Mouse (Mus musculus): ENCODE measurements around the gene 4931428F04Rik. TPM values are rescaled to one million over a fixed set of nuclear protein-coding genes. Genes with fewer than 3 reads are reported as not detected.

4931428F04Rik gene
- polyA plus RNA-seq (2015; fragmentation: Nextera tagmentation; extraction: Ambion mirVana) = 3.2 and 4.2 TPM in 2 replicates

GRCm38 (mm10) chr8:105289805-105290460 is at the start of gene 4931428F04Rik:
4931428F04Rik (minus strand) TSS chr8:105289864.
- peak; percentile 62 for DNase-seq (ENCODE audit: low spot score)

DNA sequence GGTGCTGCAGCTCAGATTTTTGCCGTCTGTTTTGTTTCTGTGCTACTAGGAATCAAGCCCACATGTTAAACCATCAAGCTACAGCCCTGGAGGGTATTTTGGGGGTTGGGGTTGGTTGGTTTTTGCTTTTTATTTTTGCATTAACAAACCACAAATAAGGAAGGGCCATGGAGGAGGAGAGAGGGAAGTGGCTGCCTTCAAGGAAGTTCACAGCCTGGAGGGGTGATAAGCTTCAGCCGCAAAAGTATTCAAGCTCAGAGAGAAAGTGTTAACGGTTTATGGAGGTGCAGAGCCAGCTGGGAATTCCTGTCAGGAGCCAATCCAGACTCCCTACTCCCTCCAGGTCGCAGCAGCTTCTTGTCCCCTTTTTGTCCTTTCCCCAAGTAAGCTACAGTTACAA is 49.3 kb upstream of the 4931428F04Rik start:
- no peak for DNase-seq (ENCODE audit: low spot score)

- DNase-seq (ENCODE audit: low spot score) = no peak
Observed at GRCm38 (mm10) chr8:105336373-105337130, 46.9 kb upstream of the 4931428F04Rik start.

DNA sequence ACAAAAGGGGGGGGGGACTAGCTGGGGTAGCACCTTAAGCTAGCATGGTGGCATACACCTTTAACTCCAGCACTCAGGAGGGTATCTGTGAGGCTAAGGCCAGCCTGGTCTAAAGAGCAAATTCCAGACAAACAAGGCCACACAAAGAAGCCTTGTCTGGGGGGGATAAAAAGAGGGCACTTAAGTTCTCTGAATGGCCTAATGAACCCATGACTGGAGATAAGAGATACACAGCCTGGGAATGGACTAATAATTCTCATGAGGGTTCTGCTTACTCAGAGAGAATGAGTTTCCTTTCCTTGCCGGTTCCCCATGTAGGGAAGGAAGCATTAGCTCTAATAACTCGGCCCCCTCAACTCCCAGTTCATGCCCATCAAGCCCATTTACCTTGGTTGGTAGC is 42.9 kb upstream of the 4931428F04Rik start:
- no peak for DNase-seq (ENCODE audit: low spot score)

- no peak for DNase-seq (ENCODE audit: low spot score)
Observed at GRCm38 (mm10) chr8:105331931-105332330, 42.3 kb upstream of the 4931428F04Rik start.

DNA sequence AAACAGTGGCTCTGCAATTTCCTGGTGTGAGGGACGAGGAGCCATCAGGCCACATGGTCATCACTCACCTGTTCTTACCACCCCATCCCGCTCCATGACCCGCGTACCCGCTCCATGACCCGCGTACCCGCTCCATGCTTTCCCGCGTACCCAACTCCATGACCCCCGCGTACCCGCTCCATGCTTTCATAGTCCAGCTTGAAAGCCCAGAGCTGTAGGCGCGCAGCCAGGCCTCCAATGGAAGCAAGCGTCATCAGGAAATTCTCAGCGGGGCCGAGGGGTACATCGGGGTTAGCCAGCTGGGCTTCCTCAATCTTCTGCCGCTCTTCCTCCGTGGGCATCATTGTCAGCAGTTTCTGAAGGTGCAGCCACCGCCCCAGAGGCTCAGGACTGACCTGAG is 41.8 kb upstream of the 4931428F04Rik start:
- no peak for DNase-seq (ENCODE audit: low spot score)

GRCm38 (mm10) chr8:105330325-105330724 is 40.7 kb upstream of the 4931428F04Rik start:
- no peak for DNase-seq (ENCODE audit: low spot score)

DNA sequence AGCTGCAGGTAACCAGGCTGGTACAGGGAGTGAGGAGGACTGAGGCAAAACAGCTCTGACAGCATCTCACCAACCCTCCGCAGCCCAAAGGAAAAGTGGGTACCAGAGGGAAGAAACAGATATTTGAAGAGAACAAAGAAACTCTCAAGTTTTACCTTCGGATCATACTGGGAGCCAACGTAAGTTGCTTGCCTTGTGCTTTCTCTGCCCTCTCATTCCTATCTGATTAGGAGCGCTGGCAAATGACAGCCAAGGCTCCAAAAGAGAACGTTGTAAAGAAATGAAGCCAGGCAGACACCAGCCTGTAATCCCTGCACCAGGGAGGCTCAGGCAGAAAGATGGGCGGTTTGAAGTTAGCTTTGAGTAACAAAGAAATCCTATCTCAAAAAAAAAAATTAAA is 37.3 kb upstream of the 4931428F04Rik start:
- DNase-seq (ENCODE audit: low spot score) = no peak

DNA sequence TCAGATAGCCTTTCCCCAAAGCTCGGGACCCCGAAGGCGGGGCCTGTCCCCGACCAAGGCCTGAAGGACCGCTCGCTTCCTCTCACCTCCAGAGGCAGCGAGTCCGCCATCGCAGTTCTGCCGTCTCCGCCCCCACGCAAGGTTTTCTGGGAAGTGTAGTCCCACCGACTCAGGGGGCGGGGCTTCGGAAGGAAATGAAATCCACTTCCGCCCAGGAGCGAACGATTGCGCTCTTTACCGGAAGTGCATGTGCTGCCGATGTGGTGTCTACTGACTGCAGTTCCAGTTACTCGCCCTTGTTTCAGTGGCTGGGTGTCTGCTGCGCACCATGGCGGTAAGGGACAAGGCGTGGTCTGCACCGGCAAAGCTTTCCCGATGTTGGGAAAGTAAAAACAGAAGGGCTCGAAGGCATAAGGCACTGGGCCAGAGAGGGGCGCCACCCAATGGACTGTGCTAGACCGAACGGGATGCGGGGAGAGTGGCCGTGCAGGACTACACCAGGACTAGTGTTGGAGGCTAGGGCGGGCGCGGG is 36.5 kb upstream of the 4931428F04Rik start, which contains the start of the genes Lrrc29 and Tmem208:
Lrrc29 (minus strand) TSS at position 138 of the 532 bp plus-strand sequence.
Tmem208 (plus strand) TSS at position 214 of the 532 bp plus-strand sequence.
- DNase-seq (ENCODE audit: low spot score) = peak; percentile 97

DNA sequence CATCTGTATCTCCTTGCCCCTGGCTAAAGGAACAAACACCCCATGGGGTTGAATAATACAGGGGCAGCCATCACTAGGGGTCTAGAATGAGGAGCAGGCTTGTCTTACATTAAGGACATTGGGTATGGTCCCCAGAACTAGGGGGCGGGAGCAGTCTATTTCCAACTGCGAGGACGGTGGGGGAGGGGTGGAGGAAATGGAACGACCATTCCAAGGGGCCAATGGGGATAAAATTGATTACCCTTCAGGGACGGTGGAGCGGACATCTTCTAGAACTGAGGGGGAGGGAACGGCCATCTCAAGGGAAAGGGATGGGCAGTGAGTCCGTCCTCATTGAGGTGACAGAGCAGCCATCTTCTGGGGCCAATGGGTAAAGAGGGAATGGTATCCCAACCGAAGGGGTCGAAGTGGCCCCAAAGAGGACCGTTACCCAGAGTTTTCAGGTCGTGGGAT is 36.0 kb upstream of the 4931428F04Rik start:
- no peak for DNase-seq (ENCODE audit: low spot score)

DNA sequence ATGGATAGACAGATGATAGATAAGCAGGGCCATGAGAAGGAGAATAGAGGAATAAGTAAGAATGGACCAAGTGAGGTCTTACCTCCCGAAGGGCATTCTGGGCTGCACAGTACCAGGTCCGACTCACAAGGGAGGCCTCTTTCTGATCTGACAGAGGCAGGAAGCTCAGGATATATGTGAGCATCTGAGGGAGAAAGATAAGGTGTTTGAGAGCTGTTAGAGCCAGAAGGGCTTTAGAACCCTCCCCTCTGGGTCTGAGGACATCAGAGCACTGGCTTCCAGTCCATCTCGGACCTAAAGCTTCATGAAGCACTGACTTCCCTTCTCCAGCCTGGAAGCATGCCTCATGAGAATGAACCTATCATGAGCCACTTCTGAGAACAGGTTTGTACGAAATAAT is 33.5 kb upstream of the 4931428F04Rik start:
- no peak for DNase-seq (ENCODE audit: low spot score)

GRCm38 (mm10) chr8:105318662-105319190 is 29.1 kb upstream of the 4931428F04Rik start:
- no peak for DNase-seq (ENCODE audit: low spot score)

GRCm38 (mm10) chr8:105317941-105318340 is 28.3 kb upstream of the 4931428F04Rik start:
- DNase-seq (ENCODE audit: low spot score) = no peak

DNA sequence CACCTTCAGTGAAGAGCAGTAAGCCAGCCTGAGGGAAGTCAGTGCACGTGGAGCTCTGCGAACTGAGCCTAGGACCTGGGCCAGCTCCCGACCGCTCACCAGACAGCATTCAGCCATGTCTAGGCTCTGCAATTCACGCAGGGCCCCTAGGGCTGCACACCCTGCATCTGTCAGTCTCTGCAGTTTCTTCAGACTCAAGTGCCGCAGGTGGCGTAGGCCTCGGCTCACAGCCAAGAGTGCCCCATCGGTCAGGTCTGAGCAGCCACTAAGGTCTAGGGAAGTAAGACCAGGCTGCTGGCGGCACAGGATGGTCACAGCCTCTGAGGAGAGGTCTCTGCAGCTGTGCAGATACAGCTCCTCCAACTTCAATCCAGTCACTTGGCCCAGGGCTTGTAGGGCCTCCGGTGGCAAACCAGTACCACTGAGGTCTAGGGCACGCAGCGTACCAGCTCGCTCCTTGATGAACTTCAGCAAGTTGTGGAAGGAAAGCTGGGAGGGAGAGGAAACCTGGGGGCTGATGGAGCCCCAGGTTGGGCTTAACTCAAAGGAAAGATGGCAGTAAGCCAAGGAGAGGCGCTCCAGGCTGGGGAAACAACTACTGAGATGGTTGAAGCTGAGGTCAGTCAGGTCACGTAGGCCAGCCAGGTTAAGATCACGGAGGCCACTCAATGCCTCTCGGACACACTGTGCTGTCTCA is 25.6 kb upstream of the 4931428F04Rik start:
- DNase-seq (ENCODE audit: low spot score) = no peak

DNA sequence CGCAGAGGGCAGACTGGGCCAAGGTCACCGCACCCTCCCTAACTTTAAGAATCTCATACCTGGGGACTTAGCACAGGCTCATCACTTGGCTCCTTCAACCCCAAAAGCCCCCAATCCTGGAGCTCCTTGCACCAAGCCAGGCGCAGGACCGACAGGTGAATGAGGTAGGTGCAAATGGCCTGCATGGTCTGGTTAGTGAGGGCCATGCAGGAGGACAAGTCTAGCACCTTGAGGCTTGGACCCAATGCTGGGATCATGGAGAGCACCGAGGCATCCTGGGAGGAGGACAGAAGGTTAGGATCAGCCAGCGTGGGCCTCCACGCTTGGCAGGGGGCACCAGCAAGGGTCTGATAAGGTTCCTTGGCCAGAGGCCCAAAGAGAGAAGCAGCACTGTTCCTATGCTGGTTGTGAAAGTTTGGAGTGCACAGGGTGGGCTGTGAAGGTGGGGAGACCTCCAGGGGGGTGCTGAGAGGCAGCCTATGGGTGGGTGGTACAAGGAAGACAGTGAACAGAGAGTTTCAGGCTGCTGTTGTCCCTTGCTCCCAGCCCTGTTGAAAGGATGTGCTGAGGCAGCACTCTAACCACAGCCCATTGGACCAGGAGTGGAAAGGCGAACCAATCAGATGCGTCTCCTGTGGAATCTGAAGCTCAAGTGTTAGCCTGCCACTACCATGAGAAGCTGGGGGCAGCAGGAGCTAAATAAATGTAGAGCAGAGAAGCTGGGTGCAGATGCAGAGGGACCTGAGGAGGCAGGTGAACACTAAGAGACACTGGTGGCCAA is 24.1 kb upstream of the 4931428F04Rik start:
- no peak for DNase-seq (ENCODE audit: low spot score)

DNA sequence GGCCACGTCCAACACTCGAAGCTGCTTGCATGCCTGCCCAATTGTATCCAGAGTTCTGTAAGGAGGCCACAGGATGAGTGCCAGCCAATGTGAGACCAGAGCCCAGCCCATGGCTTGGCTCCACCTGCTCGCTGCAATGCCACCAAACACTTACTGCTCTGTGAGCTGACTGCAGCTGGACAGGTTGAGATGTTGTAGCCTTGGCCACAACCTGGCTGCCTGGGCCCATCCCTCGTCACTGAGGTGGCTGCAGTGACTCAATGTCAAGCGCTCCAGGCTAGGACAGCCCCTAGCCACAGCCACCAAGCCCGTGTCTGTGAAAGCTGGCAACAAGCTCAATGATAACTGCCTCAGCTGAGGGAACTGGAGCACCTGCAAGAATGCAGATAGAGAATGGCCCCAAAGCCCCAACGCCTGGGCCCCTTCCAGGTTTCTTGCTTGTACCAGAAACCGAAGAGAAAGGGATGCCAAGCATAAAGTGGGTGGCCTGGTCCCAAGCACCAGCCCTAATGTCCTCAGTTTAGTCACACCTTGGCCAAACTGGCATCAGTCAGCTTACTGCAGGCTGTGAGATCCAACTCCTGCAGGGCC is 23.3 kb upstream of the 4931428F04Rik start:
- no peak for DNase-seq (ENCODE audit: low spot score)

- DNase-seq (ENCODE audit: low spot score) = no peak
Observed at GRCm38 (mm10) chr8:105311718-105312117, 22.1 kb upstream of the 4931428F04Rik start.

GRCm38 (mm10) chr8:105310118-105310517 is 20.5 kb upstream of the 4931428F04Rik start:
- no peak for DNase-seq (ENCODE audit: low spot score)

DNA sequence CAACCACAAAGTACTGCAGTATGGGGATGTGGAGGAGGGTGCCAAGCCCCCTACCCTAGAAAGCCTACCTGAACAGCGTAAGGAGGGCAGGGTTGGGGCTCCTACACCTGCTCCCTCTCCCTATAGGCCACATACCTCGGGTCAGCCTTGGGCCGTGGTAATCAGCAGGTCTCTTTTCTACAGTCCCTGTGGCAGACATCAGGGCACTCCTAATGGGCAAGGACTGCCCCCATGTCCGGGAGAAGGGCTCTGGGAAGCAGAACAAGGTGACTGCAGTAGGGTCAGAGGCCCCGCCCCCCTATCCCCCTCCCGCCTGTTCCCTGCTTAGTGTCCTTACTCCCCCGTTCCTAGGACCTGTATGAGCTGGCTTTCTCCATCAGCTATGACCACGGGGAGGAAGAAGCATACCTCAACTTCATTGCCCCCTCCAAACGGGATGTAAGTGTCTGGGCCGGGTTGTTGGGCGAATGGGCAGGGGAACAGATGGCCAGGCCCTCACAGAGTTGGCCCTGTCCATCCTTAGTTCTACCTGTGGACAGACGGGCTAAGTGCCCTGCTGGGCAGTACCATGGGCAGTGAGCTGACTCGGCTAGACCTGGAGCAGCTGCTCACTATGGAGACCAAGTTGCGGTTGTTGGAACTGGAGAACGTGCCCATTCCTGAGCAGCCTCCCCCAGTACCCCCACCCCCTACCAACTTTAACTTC is 19.6 kb upstream of the 4931428F04Rik start:
- DNase-seq (ENCODE audit: low spot score) = no peak
